Mouse (Mus musculus): ENCODE results near the gene Fam92b. TPM values are rescaled to one million over a fixed set of nuclear protein-coding genes. Genes with fewer than 3 reads are reported as not detected.

The Fam92b gene
- polyA plus RNA-seq, 1 experiment from 2014 or later = 2.4 TPM

GRCm38 (mm10) chr8:120169119-120169518, 8.1 kb downstream of the Fam92b start:
- no peaks in the 10 kb centered on the region for H3K9me3 ChIP-seq (replicated peaks; ENCODE audit: control insufficient read depth, low read length, poor library complexity, severe bottlenecking)
- WGBS = 44% methylated on average over 8 of the region's 8 CpGs
- no peaks in the 10 kb centered on the region for H3K36me3 ChIP-seq (ENCODE audit: control insufficient read depth, insufficient read depth, low read length)
- no peak overlapping the region for H3K4me2 ChIP-seq (ENCODE audit: low read length)
- ATAC-seq = no peak
- no peak overlapping the region for H3K4me3 ChIP-seq (ENCODE audit: low read depth, low read length)
- no peak overlapping the region for H3K9ac ChIP-seq (ENCODE audit: low read depth, low read length)
- H3K4me1 ChIP-seq (ENCODE audit: control insufficient read depth, insufficient read depth, low read length) = peaks cover 7% of the 10 kb centered on the region; the same call in 1 of the 2 replicates
- H3K27ac ChIP-seq (ENCODE audit: low read length) = no peak overlapping the region
- no peaks in the 10 kb centered on the region for H3K27me3 ChIP-seq (ENCODE audit: control insufficient read depth, insufficient read depth, low read depth, low read length)

GRCm38 (mm10) chr8:120167821-120168220, 9.4 kb downstream of the Fam92b start:
- H3K4me2 ChIP-seq (ENCODE audit: low read length) = no peak overlapping the region
- H3K27ac ChIP-seq (ENCODE audit: low read length) = peak overlapping the region; percentile 1; the same call in 1 of the 2 replicates

GRCm38 (mm10) chr8:120167136-120167535, 10.1 kb downstream of the Fam92b start:
- WGBS = 89% methylated on average over 8 of the region's 8 CpGs
- H3K9me3 ChIP-seq (replicated peaks; ENCODE audit: control insufficient read depth, low read length, poor library complexity, severe bottlenecking) = no peaks in the 10 kb centered on the region
- H3K27ac ChIP-seq (ENCODE audit: low read length) = no peak overlapping the region
- H3K4me3 ChIP-seq (ENCODE audit: low read depth, low read length) = no peak overlapping the region
- H3K4me2 ChIP-seq (ENCODE audit: low read length) = no peak overlapping the region
- peaks cover 7% of the 10 kb centered on the region; the same call in 1 of the 2 replicates for H3K4me1 ChIP-seq (ENCODE audit: control insufficient read depth, insufficient read depth, low read length)
- no peak overlapping the region for H3K9ac ChIP-seq (ENCODE audit: low read depth, low read length)
- no peak for ATAC-seq
- H3K27me3 ChIP-seq (ENCODE audit: control insufficient read depth, insufficient read depth, low read depth, low read length) = no peaks in the 10 kb centered on the region
- no peaks in the 10 kb centered on the region for H3K36me3 ChIP-seq (ENCODE audit: control insufficient read depth, insufficient read depth, low read length)

More at GRCm38 (mm10) chr8:120167821-120168220, 9.4 kb downstream of the Fam92b start:
- H3K9ac ChIP-seq (ENCODE audit: low read depth, low read length) = no peak overlapping the region
- no peak overlapping the region for H3K4me3 ChIP-seq (ENCODE audit: low read depth, low read length)
- peaks cover 7% of the 10 kb centered on the region; the same call in 1 of the 2 replicates for H3K4me1 ChIP-seq (ENCODE audit: control insufficient read depth, insufficient read depth, low read length)
- 0 out of 2 replicates have a peak, but pooled peaks have one; percentile 50 for ATAC-seq
- WGBS = 13% methylated on average over 5 of the region's 5 CpGs
- H3K27me3 ChIP-seq (ENCODE audit: control insufficient read depth, insufficient read depth, low read depth, low read length) = no peaks in the 10 kb centered on the region
- H3K36me3 ChIP-seq (ENCODE audit: control insufficient read depth, insufficient read depth, low read length) = no peaks in the 10 kb centered on the region
- H3K9me3 ChIP-seq (replicated peaks; ENCODE audit: control insufficient read depth, low read length, poor library complexity, severe bottlenecking) = no peaks in the 10 kb centered on the region

- Histone ChIP-seq H3K9ac (ENCODE audit: low read depth, low read length) (no peak overlapping the region), H3K36me3 (ENCODE audit: control insufficient read depth, insufficient read depth, low read length) (peaks cover 6% of the 10 kb centered on the region; the same call in 1 of the 2 replicates), H3K9me3 (replicated peaks; ENCODE audit: control insufficient read depth, low read length, poor library complexity, severe bottlenecking) (no peaks in the 10 kb centered on the region), H3K4me3 (ENCODE audit: low read depth, low read length) (no peak overlapping the region), H3K4me1 (ENCODE audit: control insufficient read depth, insufficient read depth, low read length) (peaks cover 7% of the 10 kb centered on the region; the same call in 1 of the 2 replicates), H3K27me3 (ENCODE audit: control insufficient read depth, insufficient read depth, low read depth, low read length) (no peaks in the 10 kb centered on the region), H3K4me2 (ENCODE audit: low read length) (no peak overlapping the region), H3K27ac (ENCODE audit: low read length) (no peak overlapping the region)
- no peak for ATAC-seq
- 88% methylated on average over 5 of the region's 5 CpGs for WGBS
These were observed 13.2 kb downstream of the Fam92b start for GRCm38 (mm10) chr8:120164026-120164425.

- Histone ChIP-seq H3K9me3 (replicated peaks; ENCODE audit: control insufficient read depth, low read length, poor library complexity, severe bottlenecking) (no peaks in the 10 kb centered on the region), H3K9ac (ENCODE audit: low read depth, low read length) (no peak overlapping the region), H3K4me1 (ENCODE audit: control insufficient read depth, insufficient read depth, low read length) (peaks cover 5% of the 10 kb centered on the region; the same call in 1 of the 2 replicates), H3K27me3 (ENCODE audit: control insufficient read depth, insufficient read depth, low read depth, low read length) (no peaks in the 10 kb centered on the region), H3K27ac (ENCODE audit: low read length) (no peak overlapping the region), H3K36me3 (ENCODE audit: control insufficient read depth, insufficient read depth, low read length) (peaks cover 6% of the 10 kb centered on the region; the same call in 1 of the 2 replicates), H3K4me3 (ENCODE audit: low read depth, low read length) (no peak overlapping the region), H3K4me2 (ENCODE audit: low read length) (no peak overlapping the region)
- ATAC-seq = no peak
- 70% methylated on average over 8 of the region's 8 CpGs for WGBS
These were observed 13.9 kb downstream of the Fam92b start for GRCm38 (mm10) chr8:120163376-120163775.

GRCm38 (mm10) chr8:120162404-120162752, 14.9 kb downstream of the Fam92b start:
- Histone ChIP-seq H3K9ac (ENCODE audit: low read depth, low read length) (no peak overlapping the region; the same call in 1 of the 2 replicates), H3K4me1 (ENCODE audit: control insufficient read depth, insufficient read depth, low read length) (no peaks in the 10 kb centered on the region), H3K27me3 (ENCODE audit: control insufficient read depth, insufficient read depth, low read depth, low read length) (no peaks in the 10 kb centered on the region), H3K4me2 (ENCODE audit: low read length) (no peak overlapping the region), H3K27ac (ENCODE audit: low read length) (no peak overlapping the region), H3K9me3 (replicated peaks; ENCODE audit: control insufficient read depth, low read length, poor library complexity, severe bottlenecking) (no peaks in the 10 kb centered on the region), H3K36me3 (ENCODE audit: control insufficient read depth, insufficient read depth, low read length) (peaks cover 6% of the 10 kb centered on the region; the same call in 1 of the 2 replicates), H3K4me3 (ENCODE audit: low read depth, low read length) (no peak overlapping the region)
- 83% methylated on average over 5 of the region's 5 CpGs for WGBS
- ATAC-seq = no peak

- H3K27me3 ChIP-seq (ENCODE audit: control insufficient read depth, insufficient read depth, low read depth, low read length) = no peaks in the 10 kb centered on the region
- no peaks in the 10 kb centered on the region for H3K4me1 ChIP-seq (ENCODE audit: control insufficient read depth, insufficient read depth, low read length)
- 79% methylated on average over 16 of the region's 16 CpGs for WGBS
- peaks cover 6% of the 10 kb centered on the region; the same call in 1 of the 2 replicates for H3K36me3 ChIP-seq (ENCODE audit: control insufficient read depth, insufficient read depth, low read length)
- no peak for ATAC-seq
- no peaks in the 10 kb centered on the region for H3K9me3 ChIP-seq (replicated peaks; ENCODE audit: control insufficient read depth, low read length, poor library complexity, severe bottlenecking)
- H3K4me2 ChIP-seq (ENCODE audit: low read length) = no peak overlapping the region
- peak overlapping the region; percentile 16; the same call in 1 of the 2 replicates for H3K9ac ChIP-seq (ENCODE audit: low read depth, low read length)
- no peak overlapping the region for H3K4me3 ChIP-seq (ENCODE audit: low read depth, low read length)
- H3K27ac ChIP-seq (ENCODE audit: low read length) = no peak overlapping the region
These were observed 15.4 kb downstream of the Fam92b start for GRCm38 (mm10) chr8:120161658-120162403.

- 83% methylated on average over 8 of the region's 8 CpGs for WGBS
- no peak overlapping the region for H3K27ac ChIP-seq (ENCODE audit: low read length)
- ATAC-seq = no peak
- no peaks in the 10 kb centered on the region for H3K9me3 ChIP-seq (replicated peaks; ENCODE audit: control insufficient read depth, low read length, poor library complexity, severe bottlenecking)
- H3K36me3 ChIP-seq (ENCODE audit: control insufficient read depth, insufficient read depth, low read length) = peaks cover 12% of the 10 kb centered on the region; the same call in 1 of the 2 replicates
- H3K4me1 ChIP-seq (ENCODE audit: control insufficient read depth, insufficient read depth, low read length) = no peaks in the 10 kb centered on the region
- H3K4me2 ChIP-seq (ENCODE audit: low read length) = no peak overlapping the region
- H3K4me3 ChIP-seq (ENCODE audit: low read depth, low read length) = no peak overlapping the region
- no peaks in the 10 kb centered on the region for H3K27me3 ChIP-seq (ENCODE audit: control insufficient read depth, insufficient read depth, low read depth, low read length)
- H3K9ac ChIP-seq (ENCODE audit: low read depth, low read length) = no peak overlapping the region
These were observed 16.9 kb downstream of the Fam92b start for GRCm38 (mm10) chr8:120160366-120160765.

GRCm38 (mm10) chr8:120152636-120153035, 24.6 kb downstream of the Fam92b start:
- H3K4me1 ChIP-seq (ENCODE audit: control insufficient read depth, insufficient read depth, low read length) = no peaks in the 10 kb centered on the region; the same call in 1 of the 2 replicates
- no peak overlapping the region for H3K27ac ChIP-seq (ENCODE audit: low read length)
- no peak for ATAC-seq
- H3K9ac ChIP-seq (ENCODE audit: low read depth, low read length) = no peak overlapping the region
- H3K9me3 ChIP-seq (replicated peaks; ENCODE audit: control insufficient read depth, low read length, poor library complexity, severe bottlenecking) = no peaks in the 10 kb centered on the region
- no peak overlapping the region for H3K4me3 ChIP-seq (ENCODE audit: low read depth, low read length)
- no peak overlapping the region for H3K4me2 ChIP-seq (ENCODE audit: low read length)
- peaks cover 29% of the 10 kb centered on the region for H3K36me3 ChIP-seq (ENCODE audit: control insufficient read depth, insufficient read depth, low read length)
- H3K27me3 ChIP-seq (ENCODE audit: control insufficient read depth, insufficient read depth, low read depth, low read length) = no peaks in the 10 kb centered on the region
- WGBS = 52% methylated on average over 7 of the region's 7 CpGs

All from midbrain, embryonic 16.5 days (tissue).